Mouse (Mus musculus): ENCODE measurements around the gene Ascc1. TPM values are rescaled to one million over a fixed set of nuclear protein-coding genes. Genes with fewer than 3 reads are reported as not detected.
A peak's percentile ranks its signal among the peaks of the same experiment; 100 is the strongest.

Ascc1 gene
- total and polyA plus RNA-seq, 2 experiments from 2014 or later = 13.5 to 50.1 TPM

GRCm38 (mm10) chr10:60077736-60078560 lies 75.3 kb downstream of the Ascc1 start:
- Histone ChIP-seq H3K27ac (ENCODE audit: low read depth, low read length) (peak overlapping the region; percentile 18; the same call in 1 of the 2 replicates), H3K27me3 (ENCODE audit: insufficient read depth, low read length) (no peaks in the 10 kb centered on the region), H3K4me3 (ENCODE audit: low read depth, low read length) (no peak overlapping the region), H3K4me2 (ENCODE audit: low read depth, low read length, poor library complexity, severe bottlenecking) (no peak overlapping the region), H3K36me3 (ENCODE audit: insufficient read depth, low read length) (no peaks in the 10 kb centered on the region), H3K9ac (replicated peaks; ENCODE audit: low read length, poor library complexity, severe bottlenecking) (no peak overlapping the region), H3K4me1 (ENCODE audit: insufficient read depth, low read length) (peaks cover 14% of the 10 kb centered on the region; the same call in 1 of the 2 replicates), H3K9me3 (ENCODE audit: low read length) (no peaks in the 10 kb centered on the region)
- ATAC-seq (ENCODE audit: low FRiP score) = no peak
- DNase-seq (ENCODE audit: low spot score) = peak; percentile 24
- 68% methylated on average over 18 of the region's 18 CpGs for WGBS
- TF ChIP-seq CTCF (IDR thresholded peaks at IDR 0.05) = no peak

- 0 out of 2 replicates have a peak, but pooled peaks have one; percentile 14 for ATAC-seq (ENCODE audit: low FRiP score)
These were observed 75.9 kb downstream of the Ascc1 start for GRCm38 (mm10) chr10:60078561-60078917.

GRCm38 (mm10) chr10:60080171-60080570 lies 77.6 kb downstream of the Ascc1 start:
- Histone ChIP-seq H3K4me2 (ENCODE audit: low read depth, low read length, poor library complexity, severe bottlenecking) (no peak overlapping the region), H3K27ac (ENCODE audit: low read depth, low read length) (no peak overlapping the region), H3K4me3 (ENCODE audit: low read depth, low read length) (no peak overlapping the region), H3K9ac (replicated peaks; ENCODE audit: low read length, poor library complexity, severe bottlenecking) (no peak overlapping the region; the same call in 1 of the 2 replicates), H3K4me1 (ENCODE audit: insufficient read depth, low read length) (peaks cover 14% of the 10 kb centered on the region; the same call in 1 of the 2 replicates), H3K36me3 (ENCODE audit: insufficient read depth, low read length) (no peaks in the 10 kb centered on the region), H3K27me3 (ENCODE audit: insufficient read depth, low read length) (no peaks in the 10 kb centered on the region), H3K9me3 (ENCODE audit: low read length) (no peaks in the 10 kb centered on the region)
- DNase-seq (ENCODE audit: low spot score) = no peak
- TF ChIP-seq CTCF (IDR thresholded peaks at IDR 0.05) = no peak
- WGBS = 74% methylated on average over 3 of the region's 3 CpGs
- no peak for ATAC-seq (ENCODE audit: low FRiP score)

More at GRCm38 (mm10) chr10:60078561-60078917, 75.9 kb downstream of the Ascc1 start:
- Histone ChIP-seq H3K4me2 (ENCODE audit: low read depth, low read length, poor library complexity, severe bottlenecking) (no peak overlapping the region), H3K27me3 (ENCODE audit: insufficient read depth, low read length) (no peaks in the 10 kb centered on the region), H3K9me3 (ENCODE audit: low read length) (no peaks in the 10 kb centered on the region), H3K4me1 (ENCODE audit: insufficient read depth, low read length) (peaks cover 14% of the 10 kb centered on the region; the same call in 1 of the 2 replicates), H3K36me3 (ENCODE audit: insufficient read depth, low read length) (no peaks in the 10 kb centered on the region), H3K9ac (replicated peaks; ENCODE audit: low read length, poor library complexity, severe bottlenecking) (no peak overlapping the region), H3K4me3 (ENCODE audit: low read depth, low read length) (no peak overlapping the region), H3K27ac (ENCODE audit: low read depth, low read length) (no peak overlapping the region; the same call in 1 of the 2 replicates)
- peak; percentile 67 for DNase-seq (ENCODE audit: low spot score)
- 64% methylated on average over 5 of the region's 5 CpGs for WGBS
- no peak for TF ChIP-seq CTCF (IDR thresholded peaks at IDR 0.05)

GRCm38 (mm10) chr10:60080601-60080981 lies 78.0 kb downstream of the Ascc1 start:
- no peak for DNase-seq (ENCODE audit: low spot score)
- WGBS = 70% methylated on average over 5 of the region's 5 CpGs
- H3K36me3 ChIP-seq (ENCODE audit: insufficient read depth, low read length) = no peaks in the 10 kb centered on the region
- H3K4me2 ChIP-seq (ENCODE audit: low read depth, low read length, poor library complexity, severe bottlenecking) = no peak overlapping the region
- H3K4me1 ChIP-seq (ENCODE audit: insufficient read depth, low read length) = peaks cover 14% of the 10 kb centered on the region; the same call in 1 of the 2 replicates
- H3K9ac ChIP-seq (replicated peaks; ENCODE audit: low read length, poor library complexity, severe bottlenecking) = no peak overlapping the region; the same call in 1 of the 2 replicates
- H3K27me3 ChIP-seq (ENCODE audit: insufficient read depth, low read length) = no peaks in the 10 kb centered on the region
- no peak overlapping the region for H3K4me3 ChIP-seq (ENCODE audit: low read depth, low read length)
- ATAC-seq (ENCODE audit: low FRiP score) = no peak
- no peak for TF ChIP-seq CTCF (IDR thresholded peaks at IDR 0.05)
- H3K27ac ChIP-seq (ENCODE audit: low read depth, low read length) = peak overlapping the region; percentile 63
- no peaks in the 10 kb centered on the region for H3K9me3 ChIP-seq (ENCODE audit: low read length)

GRCm38 (mm10) chr10:60080982-60081825 lies 78.6 kb downstream of the Ascc1 start:
- no peak for TF ChIP-seq CTCF (IDR thresholded peaks at IDR 0.05)
- no peak overlapping the region for H3K4me3 ChIP-seq (ENCODE audit: low read depth, low read length)
- no peaks in the 10 kb centered on the region for H3K36me3 ChIP-seq (ENCODE audit: insufficient read depth, low read length)
- WGBS = 67% methylated on average over 21 of the region's 21 CpGs
- peak; percentile 35 for DNase-seq (ENCODE audit: low spot score)
- no peaks in the 10 kb centered on the region for H3K27me3 ChIP-seq (ENCODE audit: insufficient read depth, low read length)
- peaks cover 14% of the 10 kb centered on the region; the same call in 1 of the 2 replicates for H3K4me1 ChIP-seq (ENCODE audit: insufficient read depth, low read length)
- no peaks in the 10 kb centered on the region for H3K9me3 ChIP-seq (ENCODE audit: low read length)
- H3K27ac ChIP-seq (ENCODE audit: low read depth, low read length) = peak overlapping the region; percentile 63
- H3K4me2 ChIP-seq (ENCODE audit: low read depth, low read length, poor library complexity, severe bottlenecking) = no peak overlapping the region
- no peak overlapping the region for H3K9ac ChIP-seq (replicated peaks; ENCODE audit: low read length, poor library complexity, severe bottlenecking)
- ATAC-seq (ENCODE audit: low FRiP score) = no peak; the same call in 1 of the 2 replicates
